Mouse (Mus musculus) mammary gland, adult 2 months (tissue): Measurements from ENCODE around the gene Casp6. TPM values are rescaled to one million over a fixed set of nuclear protein-coding genes. Genes with fewer than 3 reads are reported as not detected.

ENCODE experiments used
- polyA plus RNA-seq: library from polyadenylated mRNA; depleted of rRNA; stranded (reverse); fragments of >200 nt; gene quantifications from 2 replicates; pipeline ENCODE4 v1.2.3, GENCODE M21; 2012; ENCODE audit warnings: low replicate concordance; rRNA removed

Casp6 gene
- polyA plus RNA-seq = 24.8 and 33.9 TPM in 2 replicates

DNA sequence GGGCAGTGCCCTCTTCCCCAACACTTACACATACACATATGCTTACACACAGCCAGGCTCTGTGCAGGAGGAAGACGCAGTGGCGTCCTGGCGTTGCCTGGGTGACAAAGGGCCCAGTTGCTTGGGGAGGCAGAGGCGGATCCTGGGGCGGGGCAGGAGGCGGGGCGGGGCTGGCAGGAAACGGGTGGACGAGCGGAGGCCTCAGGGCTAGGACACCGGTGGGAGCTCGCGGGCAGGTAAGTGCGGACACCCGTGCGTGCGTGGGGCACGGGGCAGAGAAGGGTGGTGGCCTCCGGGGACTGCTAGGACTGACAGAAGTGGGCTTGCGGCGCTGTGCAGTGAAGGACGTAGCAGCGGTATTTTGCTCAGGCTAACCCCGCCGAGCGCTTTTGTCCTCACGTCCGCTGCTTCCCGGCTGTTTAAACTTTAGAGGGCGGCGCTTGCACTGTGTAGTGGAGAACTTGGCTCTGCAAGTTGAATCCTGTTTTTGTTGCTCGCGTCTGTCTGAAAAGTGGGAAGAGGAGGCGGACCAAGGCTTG lies at the start of gene Casp6:
TSS of gene Casp6 (plus strand) at position 155 of the 539 bp plus-strand sequence.

DNA sequence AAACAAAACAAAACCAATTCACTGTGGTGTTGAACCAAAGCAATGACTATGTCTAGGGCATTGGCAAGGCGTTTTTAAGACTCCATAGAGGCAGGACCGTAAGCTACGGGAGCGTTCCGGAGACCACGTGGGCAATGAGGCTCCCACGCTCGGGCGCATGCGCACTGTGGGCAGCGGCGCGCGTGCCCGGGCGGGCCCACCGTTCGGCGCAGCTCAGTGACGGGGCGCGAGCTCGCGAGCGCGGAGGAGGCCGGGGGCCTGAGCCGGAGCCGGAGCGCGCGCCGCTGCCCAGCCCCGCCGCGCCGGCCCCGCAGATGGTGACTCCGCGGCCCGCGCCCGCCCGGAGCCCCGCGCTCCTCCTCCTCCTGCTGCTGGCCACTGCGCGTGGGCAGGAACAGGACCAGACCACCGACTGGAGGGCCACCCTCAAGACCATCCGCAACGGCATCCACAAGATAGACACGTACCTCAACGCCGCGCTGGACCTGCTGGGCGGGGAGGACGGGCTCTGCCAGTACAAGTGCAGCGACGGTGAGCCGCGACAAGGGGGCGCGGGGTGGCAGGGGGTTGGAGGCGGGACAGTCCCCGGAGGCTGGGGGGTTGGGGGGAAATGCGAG lies 22.7 kb upstream of the Casp6 start, which contains the start of gene Pla2g12a:
TSS of gene Pla2g12a (plus strand) at position 202 of the 617 bp plus-strand sequence.

Other genes with a start within 250 kb of the Casp6 start
- 0.93 and 11.4 TPM in 2 replicates for gene Egf, start 146.1 kb upstream of the Casp6 start, polyA plus RNA-seq
- not detected in 2 replicates for gene Lrit3, start 97.4 kb upstream of the Casp6 start, polyA plus RNA-seq
- 0.04 TPM in 1 of 2 replicates, not detected in the other for gene Rrh, start 78.8 kb upstream of the Casp6 start, polyA plus RNA-seq
- 11.5 and 13.4 TPM in 2 replicates for gene Gar1, start 70.0 kb upstream of the Casp6 start, polyA plus RNA-seq
- gene Cfi, start 65.5 kb upstream of the Casp6 start, polyA plus RNA-seq = 0.29 and 0.84 TPM in 2 replicates
- gene Pla2g12a, start 22.8 kb upstream of the Casp6 start, polyA plus RNA-seq = 38.5 and 68.6 TPM in 2 replicates
- 8.3 and 9.7 TPM in 2 replicates for gene Mcub, start 68.8 kb downstream of the Casp6 start, polyA plus RNA-seq
- 70.6 and 97.6 TPM in 2 replicates for gene Sec24b, start 160.1 kb downstream of the Casp6 start, polyA plus RNA-seq
- 0.08 and 0.37 TPM in 2 replicates for gene Col25a1, start 230.1 kb downstream of the Casp6 start, polyA plus RNA-seq